Mouse (Mus musculus) heart, embryonic 11.5 days (tissue): ENCODE data around the gene Sumo1. TPM values are rescaled to one million over a fixed set of nuclear protein-coding genes. Genes with fewer than 3 reads are reported as not detected.

Experiments
- ATAC-seq: fragments of 200-750 bp; cut with Nextera tagmentation; replicated peaks from 2 replicates; pipeline ENCODE4 v1.8.0; 2017; ENCODE audit warnings: moderate library complexity; ENCODE audit not compliant: insufficient number of reproducible peaks, low FRiP score, low TSS enrichment
- H3K27ac ChIP-seq: fragments of 300-500 bp; sonication (generic); 2 replicates; pipeline ENCODE4 v1.5.1; 2014; ENCODE audit warnings: mild to moderate bottlenecking, low read depth, low read length
- H3K27me3 ChIP-seq: fragments of 300-500 bp; sonication (generic); 2 replicates; pipeline ENCODE4 v1.6.1; 2014; ENCODE audit warnings: mild to moderate bottlenecking, low read length, mixed read lengths; ENCODE audit not compliant: control insufficient read depth, insufficient read depth
- H3K36me3 ChIP-seq: fragments of 300-500 bp; sonication (generic); 2 replicates; pipeline ENCODE4 v1.6.1; 2014; ENCODE audit warnings: mild to moderate bottlenecking, low read length, moderate library complexity, mixed read lengths; ENCODE audit not compliant: control insufficient read depth, insufficient read depth
- H3K4me1 ChIP-seq: fragments of 300-500 bp; sonication (generic); 2 replicates; pipeline ENCODE4 v1.6.1; 2014; ENCODE audit warnings: low read length; ENCODE audit not compliant: control insufficient read depth, insufficient read depth
- H3K4me2 ChIP-seq: fragments of 300-500 bp; sonication (generic); 2 replicates; pipeline ENCODE4 v1.6.1; 2014; ENCODE audit warnings: mild to moderate bottlenecking, moderate library complexity
- H3K4me3 ChIP-seq: fragments of 300-500 bp; sonication (generic); 2 replicates; pipeline ENCODE4 v1.5.1; 2014; ENCODE audit warnings: low read depth, low read length
- H3K9ac ChIP-seq: fragments of 300-500 bp; sonication (generic); 2 replicates; pipeline ENCODE4 v1.6.1; 2014; ENCODE audit warnings: mild to moderate bottlenecking, low read depth, low read length, moderate library complexity
- H3K9me3 ChIP-seq: fragments of 300-500 bp; sonication (generic); replicated peaks from 2 replicates; pipeline ENCODE4 v1.6.1; 2016; ENCODE audit warnings: low read length; ENCODE audit not compliant: control insufficient read depth
- WGBS: fragments of 180-500 bp; shearing (Covaris S2); extraction: QIAGEN DNeasy Blood & Tissue Kit; methylation state at CpG from one replicate; pipeline ENCODE4 v1.1.7; 2014; ENCODE audit not compliant: insufficient replicate concordance; 5-methylcytosine and 5-hydroxymethylcytosine counted together
- polyA plus RNA-seq: library from polyadenylated mRNA; unstranded; fragments of >200 nt; fragmentation: Nextera tagmentation; extraction: Ambion mirVana; gene quantifications from 2 replicates; pipeline ENCODE4 v1.2.1, GENCODE M21; 2014

Sumo1 gene
- polyA plus RNA-seq, 1 experiment from 2014 or later: 300 TPM

- ATAC-seq: no peak
- Histone ChIP-seq H3K36me3 (no peaks in the 10 kb centered on the region), H3K4me1 (peaks cover 3% of the 10 kb centered on the region), H3K9me3 (no peaks in the 10 kb centered on the region), H3K9ac (peak overlapping the region; percentile 72; the same call in 1 of the 2 replicates), H3K27ac (no peak overlapping the region), H3K4me3 (peak overlapping the region; percentile 71), H3K4me2 (peak overlapping the region; percentile 79), H3K27me3 (no peaks in the 10 kb centered on the region)
- 9% methylated on average over 11 of the region's 11 CpGs for WGBS
These were observed 13.5 kb upstream of the Sumo1 start for GRCm38 (mm10) chr1:59683926-59684818.

GRCm38 (mm10) chr1:59673661-59674060 lies 3.0 kb upstream of the Sumo1 start:
- H3K27ac ChIP-seq: no peak overlapping the region
- no peaks in the 10 kb centered on the region for H3K9me3 ChIP-seq
- H3K27me3 ChIP-seq: no peaks in the 10 kb centered on the region
- no peaks in the 10 kb centered on the region for H3K36me3 ChIP-seq
- no peak for ATAC-seq
- no peak overlapping the region for H3K9ac ChIP-seq
- WGBS: 91% methylated on average over 2 of the region's 2 CpGs
- no peak overlapping the region for H3K4me3 ChIP-seq
- 0 out of 2 replicates have a peak, but pooled peaks cover 2% of the 10 kb centered on the region for H3K4me1 ChIP-seq
- H3K4me2 ChIP-seq: no peak overlapping the region

GRCm38 (mm10) chr1:59669962-59670630 lies 538 bp downstream of the Sumo1 start:
- ATAC-seq: peak; percentile 65
- 0 out of 2 replicates have a peak, but pooled peaks cover 2% of the 10 kb centered on the region for H3K4me1 ChIP-seq
- H3K27me3 ChIP-seq: no peaks in the 10 kb centered on the region
- peak overlapping the region; percentile 97 for H3K27ac ChIP-seq
- WGBS: under 1% methylated on average over 41 of the region's 54 CpGs
- peak overlapping the region; percentile 100 for H3K4me3 ChIP-seq
- peak overlapping the region; percentile 67 for H3K4me2 ChIP-seq
- peak overlapping the region; percentile 98 for H3K9ac ChIP-seq
- H3K36me3 ChIP-seq: no peaks in the 10 kb centered on the region
- no peaks in the 10 kb centered on the region for H3K9me3 ChIP-seq

GRCm38 (mm10) chr1:59668871-59669270 lies 1.8 kb downstream of the Sumo1 start:
- no peaks in the 10 kb centered on the region for H3K36me3 ChIP-seq
- no peak for ATAC-seq
- H3K9ac ChIP-seq: no peak overlapping the region
- H3K4me3 ChIP-seq: no peak overlapping the region
- no peaks in the 10 kb centered on the region for H3K9me3 ChIP-seq
- H3K4me1 ChIP-seq: 0 out of 2 replicates have a peak, but pooled peaks cover 2% of the 10 kb centered on the region
- no peak overlapping the region; the same call in 1 of the 2 replicates for H3K4me2 ChIP-seq
- H3K27ac ChIP-seq: no peak overlapping the region
- WGBS: 83% methylated on average over 2 of the region's 2 CpGs
- no peaks in the 10 kb centered on the region for H3K27me3 ChIP-seq

GRCm38 (mm10) chr1:59663456-59664135 lies 7.0 kb downstream of the Sumo1 start:
- Histone ChIP-seq H3K27ac (no peak overlapping the region), H3K9me3 (no peaks in the 10 kb centered on the region), H3K4me1 (no peaks in the 10 kb centered on the region), H3K36me3 (no peaks in the 10 kb centered on the region), H3K4me2 (no peak overlapping the region), H3K27me3 (no peaks in the 10 kb centered on the region), H3K4me3 (no peak overlapping the region), H3K9ac (no peak overlapping the region)
- 93% methylated on average over 2 of the region's 3 CpGs for WGBS
- ATAC-seq: no peak

- no peak overlapping the region for H3K9ac ChIP-seq
- H3K4me3 ChIP-seq: no peak overlapping the region
- no peaks in the 10 kb centered on the region; the same call in 1 of the 2 replicates for H3K36me3 ChIP-seq
- H3K4me1 ChIP-seq: no peaks in the 10 kb centered on the region
- H3K9me3 ChIP-seq: no peaks in the 10 kb centered on the region
- WGBS: 88% methylated on average over 7 of the region's 7 CpGs
- ATAC-seq: no peak
- H3K27me3 ChIP-seq: no peaks in the 10 kb centered on the region
- H3K4me2 ChIP-seq: no peak overlapping the region
- no peak overlapping the region for H3K27ac ChIP-seq
These were observed 14.1 kb downstream of the Sumo1 start for GRCm38 (mm10) chr1:59656244-59657171.

- Histone ChIP-seq H3K4me1 (no peaks in the 10 kb centered on the region), H3K27ac (no peak overlapping the region), H3K4me2 (no peak overlapping the region), H3K4me3 (no peak overlapping the region), H3K9ac (no peak overlapping the region), H3K27me3 (no peaks in the 10 kb centered on the region), H3K9me3 (no peaks in the 10 kb centered on the region), H3K36me3 (peaks cover 7% of the 10 kb centered on the region; the same call in 1 of the 2 replicates)
- 89% methylated on average over 3 of the region's 3 CpGs for WGBS
- no peak for ATAC-seq
These were observed 17.3 kb downstream of the Sumo1 start for GRCm38 (mm10) chr1:59653243-59653911.
